Mouse (Mus musculus) C2C12 (cell line): Measurements from ENCODE around the gene Cald1.

Source experiments
- CEBPB ChIP-seq: IDR thresholded peaks from one replicate; pipeline ENCODE4 v1.6.1; 2011; ENCODE audit warnings: low read depth, mild to moderate bottlenecking, control low read depth, moderate library complexity
- CTCF ChIP-seq: IDR thresholded peaks from one replicate; pipeline ENCODE4 v1.5.1; 2011; ENCODE audit not compliant: control insufficient read depth, insufficient read depth, insufficient read length
- MAX ChIP-seq: IDR thresholded peaks from one replicate; pipeline ENCODE4 v1.6.1; 2011; ENCODE audit warnings: mild to moderate bottlenecking, control low read depth

- TF ChIP-seq MAX (no peak), CTCF (no peak), CEBPB (no peak)
These were observed 151.2 kb downstream of the Cald1 start for GRCm38 (mm10) chr6:34749526-34749925.
